Mouse (Mus musculus): ENCODE results near the gene 4930404N11Rik.

4930404N11Rik gene

GRCm38 (mm10) chr10:81365672-81366476 is at the start of gene 4930404N11Rik:
TSS of gene 4930404N11Rik (minus strand) at chr10:81365816.
- in situ Hi-C loops (cut with MboI), result no loop called here

GRCm38 (mm10) chr10:81415146-81415545 is 49.5 kb upstream of the 4930404N11Rik start:
- in situ Hi-C loops (cut with MboI), result no loop called here

- in situ Hi-C loops (cut with MboI), result no loop called here
Observed at GRCm38 (mm10) chr10:81414682-81415081, 49.1 kb upstream of the 4930404N11Rik start.

- in situ Hi-C loops (cut with MboI), result no loop called here
Observed at GRCm38 (mm10) chr10:81413310-81414261, 48.0 kb upstream of the 4930404N11Rik start.

GRCm38 (mm10) chr10:81412586-81413309 is 47.1 kb upstream of the 4930404N11Rik start:
- in situ Hi-C loops (cut with MboI), result no loop called here

GRCm38 (mm10) chr10:81411471-81412400 is 46.1 kb upstream of the 4930404N11Rik start:
- in situ Hi-C loops (cut with MboI), result no loop called here

GRCm38 (mm10) chr10:81410981-81411380 is 45.4 kb upstream of the 4930404N11Rik start:
- in situ Hi-C loops (cut with MboI), result no loop called here

GRCm38 (mm10) chr10:81410350-81410749 is 44.7 kb upstream of the 4930404N11Rik start:
- in situ Hi-C loops (cut with MboI), result no loop called here

- in situ Hi-C loops (cut with MboI), result loop anchor here (5.0 kb wide), 1 partner anchor 33 kb away; no protein-coding TSS in a partner anchor
Observed at GRCm38 (mm10) chr10:81409330-81409729, 43.7 kb upstream of the 4930404N11Rik start.

GRCm38 (mm10) chr10:81408871-81409291 is 43.3 kb upstream of the 4930404N11Rik start:
- in situ Hi-C loops (cut with MboI), result loop anchor here (5.0 kb wide), 1 partner anchor 33 kb away; no protein-coding TSS in a partner anchor

- in situ Hi-C loops (cut with MboI), result loop anchor here (5.0 kb wide), 1 partner anchor 34 kb away; no protein-coding TSS in a partner anchor
Observed at GRCm38 (mm10) chr10:81408424-81408729, 42.8 kb upstream of the 4930404N11Rik start.

GRCm38 (mm10) chr10:81407539-81408423 is 42.2 kb upstream of the 4930404N11Rik start:
- in situ Hi-C loops (cut with MboI), result loop anchor here (5.0 kb wide), 1 partner anchor 35 kb away; no protein-coding TSS in a partner anchor

GRCm38 (mm10) chr10:81406504-81407440 is 41.2 kb upstream of the 4930404N11Rik start:
- in situ Hi-C loops (cut with MboI), result loop anchor here (5.0 kb wide), 1 partner anchor 36 kb away; no protein-coding TSS in a partner anchor

- in situ Hi-C loops (cut with MboI), result loop anchor here (5.0 kb wide), 1 partner anchor 37 kb away; no protein-coding TSS in a partner anchor
Observed at GRCm38 (mm10) chr10:81405588-81406201, 40.1 kb upstream of the 4930404N11Rik start.

- in situ Hi-C loops (cut with MboI), result loop anchor here (5.0 kb wide), 1 partner anchor 38 kb away; no protein-coding TSS in a partner anchor
Observed at GRCm38 (mm10) chr10:81404720-81405119, 39.1 kb upstream of the 4930404N11Rik start.

- in situ Hi-C loops (cut with MboI), result no loop called here
Observed at GRCm38 (mm10) chr10:81404082-81404481, 38.5 kb upstream of the 4930404N11Rik start.

GRCm38 (mm10) chr10:81403511-81403910 is 37.9 kb upstream of the 4930404N11Rik start:
- in situ Hi-C loops (cut with MboI), result no loop called here
